Comparison of ENCODE assay signal across 8 mouse cellular contexts in genomic region chr16:25058812-25059501, GRCm38 (mm10).
A peak's percentile ranks its signal among the peaks of the same experiment; 100 is the strongest.
DNase-seq lines count a peak whose midpoint lies in the region; ATAC-seq lines count a peak whose summit lies in the region.

No protein-coding gene starts in this region.

- 0 out of 2 replicates have a peak, but pooled peaks cover 6% of the 10 kb centered on the region for H3K27me3 ChIP-seq in forebrain, embryonic 12.5 days
- no peaks in the 10 kb centered on the region for H3K27me3 ChIP-seq in heart, embryonic 16.5 days (ENCODE audit: control insufficient read depth, insufficient read depth, low read length)
- H3K27me3 ChIP-seq in liver, embryonic 13.5 days = peaks cover 24% of the 10 kb centered on the region
- no peaks in the 10 kb centered on the region for H3K27me3 ChIP-seq in stomach, embryonic 15.5 days (replicated peaks)

- WGBS in forebrain, embryonic 12.5 days = under 1% methylated on average over 36 of the region's 36 CpGs
- WGBS in heart, embryonic 16.5 days = under 1% methylated on average over 36 of the region's 36 CpGs
- 1% methylated on average over 36 of the region's 36 CpGs for WGBS in liver, embryonic 13.5 days (ENCODE audit: insufficient replicate concordance)
- WGBS in stomach, embryonic 15.5 days = under 1% methylated on average over 36 of the region's 36 CpGs

- H3K9me3 ChIP-seq in forebrain, embryonic 12.5 days = no peaks in the 10 kb centered on the region
- no peaks in the 10 kb centered on the region for H3K9me3 ChIP-seq in heart, embryonic 16.5 days (replicated peaks; ENCODE audit: control insufficient read depth, low read length)
- H3K9me3 ChIP-seq in liver, embryonic 13.5 days (replicated peaks) = no peaks in the 10 kb centered on the region
- no peaks in the 10 kb centered on the region for H3K9me3 ChIP-seq in stomach, embryonic 15.5 days

- H3K4me2 ChIP-seq in forebrain, embryonic 12.5 days = peak overlapping the region; percentile 58
- peak overlapping the region; percentile 68 for H3K4me2 ChIP-seq in heart, embryonic 16.5 days (ENCODE audit: low read depth, low read length)
- H3K4me2 ChIP-seq in liver, embryonic 13.5 days = peak overlapping the region; percentile 61
- peak overlapping the region; percentile 55 for H3K4me2 ChIP-seq in stomach, embryonic 15.5 days

- peaks cover 9% of the 10 kb centered on the region for H3K4me1 ChIP-seq in brown adipose tissue, adult 24 weeks (ENCODE audit: control insufficient read depth, insufficient read depth, insufficient read length, low read length)
- H3K4me1 ChIP-seq in forebrain, embryonic 12.5 days = peaks cover 25% of the 10 kb centered on the region
- H3K4me1 ChIP-seq in heart, embryonic 16.5 days (ENCODE audit: control insufficient read depth, insufficient read depth, low read length) = peaks cover 21% of the 10 kb centered on the region
- peaks cover 7% of the 10 kb centered on the region for H3K4me1 ChIP-seq in liver, embryonic 13.5 days (replicated peaks)
- H3K4me1 ChIP-seq in stomach, embryonic 15.5 days = peaks cover 14% of the 10 kb centered on the region

- DNase-seq in CD4-positive, CD25-positive, alpha-beta regulatory T cell, adult 2 months (ENCODE audit: low read depth, low spot score) = peak; percentile 74
- DNase-seq in kidney, postnatal 25 days = peak; percentile 99
- DNase-seq in liver, embryonic 13.5 days = peak; percentile 39
- DNase-seq in neural tube, embryonic 10.5 days (ENCODE audit: extremely low spot score, low spot score) = peak; percentile 90

- peak overlapping the region; percentile 80 for H3K4me3 ChIP-seq in brown adipose tissue, adult 24 weeks (ENCODE audit: insufficient read depth, low read depth, low read length)
- peak overlapping the region; percentile 53 for H3K4me3 ChIP-seq in forebrain, embryonic 12.5 days (replicated peaks)
- peak overlapping the region; percentile 63 for H3K4me3 ChIP-seq in heart, embryonic 16.5 days (ENCODE audit: low read length)
- H3K4me3 ChIP-seq in liver, embryonic 13.5 days (replicated peaks) = peak overlapping the region; percentile 59
- H3K4me3 ChIP-seq in stomach, embryonic 15.5 days (replicated peaks) = peak overlapping the region; percentile 57

- ATAC-seq in forebrain, embryonic 12.5 days (ENCODE audit: low FRiP score) = peak; percentile 95
- peak; percentile 95 for ATAC-seq in heart, embryonic 16.5 days (replicated peaks; ENCODE audit: extremely low read depth, insufficient read depth, low FRiP score)
- ATAC-seq in liver, embryonic 13.5 days (ENCODE audit: low read depth) = peak; percentile 85
- ATAC-seq in stomach, embryonic 15.5 days (ENCODE audit: insufficient read depth, low FRiP score, low read depth) = peak; percentile 93

- H3K27ac ChIP-seq in brown adipose tissue, adult 24 weeks (replicated peaks; ENCODE audit: low read depth, low read length) = peak overlapping the region; percentile 98
- peak overlapping the region; percentile 98 for H3K27ac ChIP-seq in forebrain, embryonic 12.5 days
- H3K27ac ChIP-seq in heart, embryonic 16.5 days (ENCODE audit: low read length) = peak overlapping the region; percentile 99
- H3K27ac ChIP-seq in liver, embryonic 13.5 days = no peak overlapping the region; the same call in 1 of the 2 replicates
- H3K27ac ChIP-seq in stomach, embryonic 15.5 days = peak overlapping the region; percentile 98

- H3K36me3 ChIP-seq in forebrain, embryonic 12.5 days (replicated peaks) = no peaks in the 10 kb centered on the region
- no peaks in the 10 kb centered on the region for H3K36me3 ChIP-seq in heart, embryonic 16.5 days (ENCODE audit: control insufficient read depth, insufficient read depth)
- H3K36me3 ChIP-seq in liver, embryonic 13.5 days = no peaks in the 10 kb centered on the region
- H3K36me3 ChIP-seq in stomach, embryonic 15.5 days = no peaks in the 10 kb centered on the region

- H3K9ac ChIP-seq in forebrain, embryonic 12.5 days = peak overlapping the region; percentile 61
- peak overlapping the region; percentile 80 for H3K9ac ChIP-seq in heart, embryonic 16.5 days (ENCODE audit: low read length)
- H3K9ac ChIP-seq in liver, embryonic 13.5 days = peak overlapping the region; percentile 41; the same call in 1 of the 2 replicates
- 0 out of 2 replicates have a peak overlapping the region, but pooled peaks have one; percentile 26 for H3K9ac ChIP-seq in stomach, embryonic 15.5 days

Comparison
In these comparisons a context has a peak if more than half of its experiments do, and no peak if none do; other contexts are left out.
1. DNase-seq: peak in every context shown above with its lines; median percentile 99 in kidney, postnatal 25 days; 90 in neural tube, embryonic 10.5 days; 74 in CD4-positive, CD25-positive, alpha-beta regulatory T cell, adult 2 months; 39 in liver, embryonic 13.5 days.
2. H3K9ac ChIP-seq: peak in every context shown above with its lines; median percentile 80 in heart, embryonic 16.5 days; 61 in forebrain, embryonic 12.5 days; 41 in liver, embryonic 13.5 days; 26 in stomach, embryonic 15.5 days.